Mouse (Mus musculus): ENCODE measurements around the gene Wdr4. TPM values are rescaled to one million over a fixed set of nuclear protein-coding genes. Genes with fewer than 3 reads are reported as not detected.

The Wdr4 gene
- polyA plus RNA-seq, 1 experiment from 2014 or later = 31.3 TPM

DNA sequence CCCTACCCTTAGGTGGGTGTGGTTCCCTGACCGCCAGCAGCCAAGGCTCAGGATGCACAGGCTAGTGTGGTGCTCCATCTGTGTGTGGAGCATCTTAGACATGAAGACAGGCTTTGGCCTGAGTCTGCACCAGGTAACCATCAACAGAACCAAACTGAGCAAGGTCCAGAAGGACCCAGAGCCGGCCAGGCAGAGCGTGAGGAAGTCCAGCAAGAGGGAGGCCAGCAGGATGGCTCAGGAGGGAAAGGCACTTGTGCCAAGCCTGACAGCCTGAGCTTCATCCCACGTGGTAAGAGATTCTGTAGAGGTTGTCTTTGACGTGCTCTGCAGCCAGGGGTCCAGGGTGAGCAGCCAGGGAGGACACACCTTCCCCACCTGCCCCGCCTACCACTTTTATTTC lies 22.1 kb downstream of the Wdr4 start:
- Histone ChIP-seq H3K4me2 (ENCODE audit: low read length) (no peak overlapping the region), H3K9me3 (replicated peaks; ENCODE audit: control insufficient read depth, low read length) (no peaks in the 10 kb centered on the region), H3K4me1 (ENCODE audit: control insufficient read depth, insufficient read depth, low read length) (no peaks in the 10 kb centered on the region), H3K27me3 (replicated peaks; ENCODE audit: control insufficient read depth, insufficient read depth, low read length) (no peaks in the 10 kb centered on the region), H3K9ac (ENCODE audit: low read length) (no peak overlapping the region), H3K27ac (ENCODE audit: low read depth, low read length) (no peak overlapping the region), H3K36me3 (ENCODE audit: control insufficient read depth, insufficient read depth, low read length) (peaks cover 78% of the 10 kb centered on the region), H3K4me3 (ENCODE audit: low read depth, low read length) (no peak overlapping the region)
- DNase-seq (ENCODE audit: low spot score) (no peak), ATAC-seq (no peak)
- WGBS = 86% methylated on average over 6 of the region's 6 CpGs

DNA sequence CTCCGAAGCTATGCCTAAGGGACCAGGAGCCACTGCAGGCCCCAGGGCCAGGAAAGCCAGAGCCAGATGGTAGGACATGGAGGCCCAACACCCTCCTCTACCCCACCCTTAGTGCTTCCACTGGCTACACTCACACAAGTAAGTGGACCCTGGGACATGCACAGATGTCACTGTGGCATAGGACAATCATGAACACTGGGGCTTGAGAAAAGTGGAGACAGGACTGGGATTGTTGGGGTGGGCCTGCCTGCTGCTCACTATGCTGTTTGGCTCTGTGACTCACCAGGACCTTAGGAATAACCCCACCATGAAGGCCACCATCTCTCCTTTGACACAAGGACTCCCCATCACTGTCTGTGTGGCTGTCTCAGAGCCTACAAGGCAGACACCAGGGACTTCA lies 24.8 kb downstream of the Wdr4 start:
- DNase-seq (ENCODE audit: low spot score) = no peak
- Histone ChIP-seq H3K27me3 (replicated peaks; ENCODE audit: control insufficient read depth, insufficient read depth, low read length) (no peaks in the 10 kb centered on the region), H3K4me3 (ENCODE audit: low read depth, low read length) (no peak overlapping the region), H3K36me3 (ENCODE audit: control insufficient read depth, insufficient read depth, low read length) (peaks cover 53% of the 10 kb centered on the region), H3K27ac (ENCODE audit: low read depth, low read length) (no peak overlapping the region), H3K4me2 (ENCODE audit: low read length) (no peak overlapping the region), H3K9me3 (replicated peaks; ENCODE audit: control insufficient read depth, low read length) (no peaks in the 10 kb centered on the region), H3K9ac (ENCODE audit: low read length) (no peak overlapping the region), H3K4me1 (ENCODE audit: control insufficient read depth, insufficient read depth, low read length) (no peaks in the 10 kb centered on the region)
- 85% methylated on average over 1 of the region's 1 CpGs for WGBS
- ATAC-seq = no peak

DNA sequence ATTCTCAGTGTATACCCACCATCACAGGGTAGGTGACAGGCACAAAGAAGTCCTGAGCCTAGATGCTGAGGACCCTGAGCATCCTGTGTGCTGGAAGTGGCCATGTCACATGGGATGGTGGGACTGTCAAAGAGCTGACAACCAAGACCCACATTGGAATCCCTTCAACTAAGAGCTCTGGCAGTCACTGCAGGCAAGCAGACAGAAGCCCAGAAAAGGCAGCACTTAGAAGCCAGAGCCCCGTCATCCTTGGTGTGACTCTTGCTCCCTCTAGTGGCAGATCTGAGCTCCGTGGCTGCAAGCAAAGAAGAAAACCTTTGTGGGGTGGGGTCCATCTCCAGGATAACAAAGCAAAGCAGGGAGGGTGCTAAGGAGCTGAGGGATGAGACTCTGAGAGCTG lies 27.4 kb downstream of the Wdr4 start:
- Histone ChIP-seq H3K27me3 (replicated peaks; ENCODE audit: control insufficient read depth, insufficient read depth, low read length) (no peaks in the 10 kb centered on the region), H3K36me3 (ENCODE audit: control insufficient read depth, insufficient read depth, low read length) (peaks cover 27% of the 10 kb centered on the region), H3K27ac (ENCODE audit: low read depth, low read length) (no peak overlapping the region), H3K4me3 (ENCODE audit: low read depth, low read length) (no peak overlapping the region), H3K9ac (ENCODE audit: low read length) (no peak overlapping the region), H3K4me1 (ENCODE audit: control insufficient read depth, insufficient read depth, low read length) (no peaks in the 10 kb centered on the region), H3K9me3 (replicated peaks; ENCODE audit: control insufficient read depth, low read length) (no peaks in the 10 kb centered on the region), H3K4me2 (ENCODE audit: low read length) (no peak overlapping the region)
- WGBS = 0% methylated on average over 2 of the region's 2 CpGs
- ATAC-seq (peak; percentile 82), DNase-seq (ENCODE audit: low spot score) (peak; percentile 95)

DNA sequence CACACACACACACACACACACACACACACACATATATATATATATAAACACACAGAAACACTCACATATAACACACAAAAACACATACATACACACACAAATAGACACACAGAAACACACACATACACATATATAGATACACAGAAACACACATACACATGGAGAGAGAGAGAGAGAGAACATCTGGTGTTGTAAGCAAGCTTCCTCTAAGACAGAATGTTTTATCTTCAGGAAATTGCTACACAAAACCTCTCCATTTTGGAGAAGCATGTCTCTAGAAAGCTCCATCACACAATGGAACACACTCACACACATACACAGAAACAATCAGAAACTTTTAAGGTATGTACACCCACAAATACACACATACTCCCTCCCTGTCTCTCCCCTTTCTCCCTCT lies 28.4 kb downstream of the Wdr4 start:
- no peak for DNase-seq (ENCODE audit: low spot score)
- H3K36me3 ChIP-seq (ENCODE audit: control insufficient read depth, insufficient read depth, low read length) = peaks cover 16% of the 10 kb centered on the region
- no peak overlapping the region for H3K4me2 ChIP-seq (ENCODE audit: low read length)
- no peaks in the 10 kb centered on the region for H3K27me3 ChIP-seq (replicated peaks; ENCODE audit: control insufficient read depth, insufficient read depth, low read length)
- no peak overlapping the region for H3K27ac ChIP-seq (ENCODE audit: low read depth, low read length)
- H3K9me3 ChIP-seq (replicated peaks; ENCODE audit: control insufficient read depth, low read length) = no peaks in the 10 kb centered on the region
- no peaks in the 10 kb centered on the region for H3K4me1 ChIP-seq (ENCODE audit: control insufficient read depth, insufficient read depth, low read length)
- H3K4me3 ChIP-seq (ENCODE audit: low read depth, low read length) = no peak overlapping the region
- no peak overlapping the region for H3K9ac ChIP-seq (ENCODE audit: low read length)
- ATAC-seq = no peak

DNA sequence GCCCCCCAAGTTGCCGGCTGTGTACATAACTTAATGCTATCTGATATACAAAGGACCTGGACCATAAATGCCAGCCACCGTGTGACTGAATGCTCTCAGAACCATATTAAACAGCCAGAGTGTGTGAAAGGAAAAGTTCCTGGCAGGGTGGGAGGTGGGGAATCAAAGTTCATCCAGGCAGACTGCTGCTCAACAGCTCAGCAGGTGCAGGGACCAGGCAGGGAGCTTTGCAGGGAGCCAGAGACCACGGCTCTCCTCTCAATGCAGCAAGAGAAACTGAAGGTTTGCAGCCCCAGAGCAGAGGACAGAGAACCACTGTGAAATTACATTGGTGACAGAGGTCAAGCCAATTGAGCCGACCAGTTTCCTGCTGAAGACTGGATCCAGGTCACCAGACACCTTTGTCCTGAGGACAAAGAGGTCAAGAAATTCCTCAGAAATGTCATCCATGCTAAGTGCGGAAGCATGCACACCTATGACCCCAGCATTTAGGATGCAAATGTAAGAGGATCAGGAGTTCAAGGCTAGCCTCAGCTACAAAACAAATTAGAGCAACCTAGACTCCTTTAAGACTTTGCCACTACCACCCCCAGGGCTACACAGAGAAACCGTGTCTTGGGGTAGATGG lies 32.2 kb downstream of the Wdr4 start:
- Histone ChIP-seq H3K4me3 (ENCODE audit: low read depth, low read length) (no peak overlapping the region), H3K27ac (ENCODE audit: low read depth, low read length) (no peak overlapping the region), H3K9ac (ENCODE audit: low read length) (no peak overlapping the region), H3K27me3 (replicated peaks; ENCODE audit: control insufficient read depth, insufficient read depth, low read length) (no peaks in the 10 kb centered on the region), H3K4me1 (ENCODE audit: control insufficient read depth, insufficient read depth, low read length) (no peaks in the 10 kb centered on the region), H3K36me3 (ENCODE audit: control insufficient read depth, insufficient read depth, low read length) (no peaks in the 10 kb centered on the region), H3K9me3 (replicated peaks; ENCODE audit: control insufficient read depth, low read length) (no peaks in the 10 kb centered on the region), H3K4me2 (ENCODE audit: low read length) (no peak overlapping the region)
- ATAC-seq (no peak), DNase-seq (ENCODE audit: low spot score) (no peak)
- WGBS = 27% methylated on average over 6 of the region's 6 CpGs

DNA sequence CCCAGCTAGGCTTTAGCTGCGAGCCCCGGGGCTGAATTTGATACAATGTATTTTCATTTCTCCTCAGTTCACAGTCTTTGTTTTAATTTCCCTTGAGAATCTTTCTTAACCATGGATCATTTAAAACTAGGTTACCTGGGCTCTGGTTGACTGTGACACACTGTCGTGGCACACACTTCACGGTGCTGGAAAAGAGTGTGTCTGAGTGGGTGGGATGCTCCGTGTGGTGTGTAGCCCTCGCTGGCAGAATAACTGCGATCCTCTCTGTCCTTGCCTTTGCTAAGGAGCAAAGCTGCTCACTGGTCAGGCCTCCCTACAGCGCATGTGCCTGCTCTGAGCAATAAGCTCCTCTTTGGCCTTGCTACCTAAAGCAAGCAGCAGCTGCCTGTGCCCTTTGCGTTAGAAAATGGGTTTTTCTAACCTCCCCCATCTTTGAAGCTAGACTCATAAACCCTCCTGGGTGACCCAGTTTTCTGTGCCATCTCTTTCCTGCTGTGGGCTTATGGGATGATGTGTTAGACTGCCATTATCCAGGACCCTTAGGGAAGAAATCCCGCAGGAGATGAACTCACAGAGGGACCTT lies 33.1 kb downstream of the Wdr4 start:
- 67% methylated on average over 10 of the region's 10 CpGs for WGBS
- no peak for ATAC-seq
- H3K9ac ChIP-seq (ENCODE audit: low read length) = no peak overlapping the region

DNA sequence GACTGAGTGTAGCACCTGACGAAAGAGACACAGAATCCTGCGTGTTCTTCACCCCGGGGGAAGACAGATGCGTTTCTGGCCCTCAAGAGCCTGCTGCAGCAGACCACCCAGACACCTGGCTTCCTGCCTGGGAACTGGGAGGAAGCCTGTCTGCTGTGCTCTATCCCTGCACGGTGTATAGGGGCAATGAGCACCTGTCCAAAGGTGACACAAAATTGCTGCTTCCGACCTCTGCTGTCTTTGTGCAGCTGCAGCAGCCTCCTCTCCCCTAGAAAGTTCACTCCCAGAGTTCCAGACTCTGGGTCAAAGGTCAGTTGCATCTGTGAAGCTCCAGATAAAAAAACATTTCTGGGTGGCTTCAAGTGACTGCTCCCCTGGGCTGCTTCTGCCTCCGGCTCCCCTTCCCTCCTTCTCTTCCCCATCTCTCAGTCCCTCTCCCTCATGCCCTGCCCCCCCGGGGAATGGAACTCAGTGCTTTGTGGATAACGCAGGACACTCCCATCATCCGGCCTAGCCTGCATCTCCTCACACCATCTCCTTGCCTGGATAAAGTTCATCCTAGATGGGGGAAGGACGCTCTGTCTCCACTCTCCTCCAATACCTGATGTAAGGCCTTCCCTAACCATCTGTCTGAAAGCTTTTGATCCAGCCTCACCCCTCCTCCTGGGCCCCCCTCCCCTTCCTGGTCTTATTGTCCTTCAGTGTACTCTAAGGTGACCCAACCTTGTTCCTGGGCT lies 40.5 kb downstream of the Wdr4 start:
- H3K27ac ChIP-seq (ENCODE audit: low read depth, low read length) = no peak overlapping the region
- no peak overlapping the region for H3K9ac ChIP-seq (ENCODE audit: low read length)
- H3K4me2 ChIP-seq (ENCODE audit: low read length) = no peak overlapping the region
- 68% methylated on average over 11 of the region's 11 CpGs for WGBS
- H3K9me3 ChIP-seq (replicated peaks; ENCODE audit: control insufficient read depth, low read length) = no peaks in the 10 kb centered on the region
- no peaks in the 10 kb centered on the region for H3K4me1 ChIP-seq (ENCODE audit: control insufficient read depth, insufficient read depth, low read length)
- ATAC-seq (no peak), DNase-seq (ENCODE audit: low spot score) (peak; percentile 15)
- H3K4me3 ChIP-seq (ENCODE audit: low read depth, low read length) = no peak overlapping the region
- no peaks in the 10 kb centered on the region for H3K27me3 ChIP-seq (replicated peaks; ENCODE audit: control insufficient read depth, insufficient read depth, low read length)
- H3K36me3 ChIP-seq (ENCODE audit: control insufficient read depth, insufficient read depth, low read length) = peaks cover 19% of the 10 kb centered on the region; the same call in 1 of the 2 replicates

More for the DNA sequence above, 33.1 kb downstream of the Wdr4 start:
- Histone ChIP-seq H3K4me3 (ENCODE audit: low read depth, low read length) (no peak overlapping the region), H3K27ac (ENCODE audit: low read depth, low read length) (no peak overlapping the region), H3K4me1 (ENCODE audit: control insufficient read depth, insufficient read depth, low read length) (no peaks in the 10 kb centered on the region), H3K9me3 (replicated peaks; ENCODE audit: control insufficient read depth, low read length) (no peaks in the 10 kb centered on the region), H3K27me3 (replicated peaks; ENCODE audit: control insufficient read depth, insufficient read depth, low read length) (no peaks in the 10 kb centered on the region), H3K4me2 (ENCODE audit: low read length) (no peak overlapping the region), H3K36me3 (ENCODE audit: control insufficient read depth, insufficient read depth, low read length) (no peaks in the 10 kb centered on the region)
- peak; percentile 39 for DNase-seq (ENCODE audit: low spot score)

DNA sequence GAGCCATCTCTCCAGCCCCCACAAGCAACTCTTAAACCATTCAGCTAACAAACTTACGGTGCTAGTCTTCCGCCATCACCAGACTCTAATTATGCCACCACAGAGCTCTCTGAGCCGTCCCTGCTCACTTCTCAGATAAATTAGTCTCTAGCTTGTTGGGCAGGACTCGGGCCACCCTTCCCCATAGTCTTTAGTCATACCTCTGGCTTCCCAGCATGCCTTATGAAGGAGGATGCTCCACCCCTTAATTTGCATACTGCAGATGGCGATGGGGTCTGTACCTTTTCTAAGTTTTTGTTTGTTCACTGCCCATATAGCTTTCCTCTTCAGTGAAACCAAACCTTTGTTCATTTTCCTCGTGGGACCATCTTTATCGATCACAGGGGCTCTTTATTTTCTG lies 41.2 kb downstream of the Wdr4 start:
- no peaks in the 10 kb centered on the region for H3K9me3 ChIP-seq (replicated peaks; ENCODE audit: control insufficient read depth, low read length)
- no peak overlapping the region for H3K27ac ChIP-seq (ENCODE audit: low read depth, low read length)
- no peaks in the 10 kb centered on the region for H3K4me1 ChIP-seq (ENCODE audit: control insufficient read depth, insufficient read depth, low read length)
- peaks cover 19% of the 10 kb centered on the region; the same call in 1 of the 2 replicates for H3K36me3 ChIP-seq (ENCODE audit: control insufficient read depth, insufficient read depth, low read length)
- H3K4me3 ChIP-seq (ENCODE audit: low read depth, low read length) = no peak overlapping the region
- no peak overlapping the region for H3K9ac ChIP-seq (ENCODE audit: low read length)
- H3K4me2 ChIP-seq (ENCODE audit: low read length) = no peak overlapping the region
- DNase-seq (ENCODE audit: low spot score) = no peak
- H3K27me3 ChIP-seq (replicated peaks; ENCODE audit: control insufficient read depth, insufficient read depth, low read length) = no peaks in the 10 kb centered on the region
- WGBS = 74% methylated on average over 7 of the region's 7 CpGs
- ATAC-seq = no peak

DNA sequence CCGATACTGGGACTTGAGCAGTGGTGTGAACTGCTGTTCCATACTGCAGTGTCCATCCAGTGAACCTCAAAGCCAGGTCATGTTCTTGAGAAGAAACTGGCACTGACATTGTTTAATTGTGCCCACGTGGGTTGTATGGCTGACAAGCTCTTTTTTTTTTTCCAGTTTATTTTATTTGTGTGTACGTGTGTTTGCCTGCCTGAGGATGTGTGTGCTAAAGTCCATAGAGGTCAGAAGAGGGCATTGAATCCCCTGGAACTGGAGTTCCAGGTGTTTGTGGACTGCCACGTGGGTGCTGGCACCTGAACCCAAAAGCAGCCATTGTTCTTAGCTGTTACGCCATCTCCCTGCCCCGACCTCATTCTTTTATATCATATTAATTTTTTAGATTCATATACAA lies 45.4 kb downstream of the Wdr4 start:
- H3K36me3 ChIP-seq (ENCODE audit: control insufficient read depth, insufficient read depth, low read length) = peaks cover 54% of the 10 kb centered on the region
- no peaks in the 10 kb centered on the region for H3K9me3 ChIP-seq (replicated peaks; ENCODE audit: control insufficient read depth, low read length)
- H3K4me3 ChIP-seq (ENCODE audit: low read depth, low read length) = no peak overlapping the region
- 78% methylated on average over 6 of the region's 6 CpGs for WGBS
- no peak overlapping the region for H3K9ac ChIP-seq (ENCODE audit: low read length)
- ATAC-seq (no peak), DNase-seq (ENCODE audit: low spot score) (no peak)
- no peak overlapping the region for H3K4me2 ChIP-seq (ENCODE audit: low read length)
- H3K4me1 ChIP-seq (ENCODE audit: control insufficient read depth, insufficient read depth, low read length) = peaks cover 5% of the 10 kb centered on the region; the same call in 1 of the 2 replicates
- no peaks in the 10 kb centered on the region for H3K27me3 ChIP-seq (replicated peaks; ENCODE audit: control insufficient read depth, insufficient read depth, low read length)
- no peak overlapping the region for H3K27ac ChIP-seq (ENCODE audit: low read depth, low read length)
